Mouse (Mus musculus): ENCODE measurements around the gene Nynrin.

DNA sequence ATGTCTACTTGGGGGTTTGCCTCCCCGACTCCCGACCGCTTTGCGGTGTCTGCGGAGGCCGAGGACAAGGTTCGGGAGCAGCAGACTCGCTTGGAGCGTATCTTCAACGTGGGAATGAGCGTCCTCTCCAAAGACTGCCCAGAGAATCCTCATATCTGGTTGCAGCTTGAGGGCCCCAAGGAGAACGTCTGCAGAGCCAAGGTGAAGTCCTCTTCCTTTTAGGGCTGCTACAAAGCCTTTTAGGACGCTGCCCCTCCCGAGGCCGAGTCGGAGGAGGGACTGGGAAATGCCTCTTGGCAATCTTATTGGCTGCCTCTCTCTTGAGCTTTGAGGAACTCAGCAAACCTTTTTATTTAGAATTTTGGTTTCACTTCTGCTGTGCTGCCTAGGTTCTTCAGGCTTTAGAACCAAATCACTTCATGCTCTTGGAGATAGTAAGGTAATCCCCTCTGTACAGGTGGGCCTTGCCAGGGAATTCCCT, 32.0 kb downstream of the Nynrin start:
- TF ChIP-seq POLR2A (IDR thresholded peaks at IDR 0.05; ENCODE audit: low read depth, low read length) = peak; percentile 90
- TF ChIP-seq CTCF (IDR thresholded peaks at IDR 0.05; ENCODE audit: borderline replicate concordance, insufficient read depth, low read length) = no peak

Measured in embryonic fibroblast, embryonic 13.5 days (primary cell).